Mouse (Mus musculus) limb, embryonic 11.5 days (tissue): ENCODE data around the gene Prph2. TPM values are rescaled to one million over a fixed set of nuclear protein-coding genes. Genes with fewer than 3 reads are reported as not detected.

Source experiments
- ATAC-seq: fragments of 200-750 bp; cut with Nextera tagmentation; 2 replicates; pipeline ENCODE4 v1.8.0; 2017; ENCODE audit warnings: low read depth; ENCODE audit not compliant: insufficient number of reproducible peaks, low FRiP score, low TSS enrichment
- DNase-seq: peaks from one replicate; pipeline ENCODE4 v3.0.0-alpha.2; 2015; ENCODE audit warnings: low spot score
- H3K27ac ChIP-seq: fragments of 300-500 bp; sonication (generic); replicated peaks from 2 replicates; pipeline ENCODE4 v1.5.1; 2014; ENCODE audit warnings: low read depth, mild to moderate bottlenecking, low read length
- H3K27me3 ChIP-seq: fragments of 300-500 bp; sonication (generic); 2 replicates; pipeline ENCODE4 v1.6.1; 2014; ENCODE audit warnings: mild to moderate bottlenecking, low read length, mixed read lengths; ENCODE audit not compliant: control insufficient read depth, insufficient read depth
- H3K36me3 ChIP-seq: fragments of 300-500 bp; sonication (generic); 2 replicates; pipeline ENCODE4 v1.6.1; 2014; ENCODE audit warnings: mild to moderate bottlenecking, low read length, moderate library complexity, mixed read lengths; ENCODE audit not compliant: control insufficient read depth, insufficient read depth
- H3K4me1 ChIP-seq: fragments of 300-500 bp; sonication (generic); 2 replicates; pipeline ENCODE4 v1.6.1; 2014; ENCODE audit warnings: low read length, mixed read lengths; ENCODE audit not compliant: control insufficient read depth, insufficient read depth
- H3K4me2 ChIP-seq: fragments of 300-500 bp; sonication (generic); 2 replicates; pipeline ENCODE4 v1.6.1; 2014; ENCODE audit warnings: low read depth, mild to moderate bottlenecking, moderate library complexity; ENCODE audit not compliant: severe bottlenecking
- H3K4me3 ChIP-seq: fragments of 300-500 bp; sonication (generic); 2 replicates; pipeline ENCODE4 v1.5.1; 2014; ENCODE audit warnings: low read depth, low read length
- H3K9ac ChIP-seq: fragments of 300-500 bp; sonication (generic); 2 replicates; pipeline ENCODE4 v1.6.1; 2014; ENCODE audit warnings: mild to moderate bottlenecking, low read length
- H3K9me3 ChIP-seq: fragments of 300-500 bp; sonication (generic); 2 replicates; pipeline ENCODE4 v1.6.1; 2016; ENCODE audit warnings: low read length; ENCODE audit not compliant: control insufficient read depth
- WGBS: fragments of 180-500 bp; shearing (Covaris S2); extraction: QIAGEN DNeasy Blood & Tissue Kit; methylation state at CpG from one replicate; pipeline ENCODE4 v1.1.7; 2014; 5-methylcytosine and 5-hydroxymethylcytosine counted together
- polyA plus RNA-seq: library from polyadenylated mRNA; unstranded; fragments of >200 nt; fragmentation: Nextera tagmentation; extraction: Ambion mirVana; gene quantifications from 2 replicates; pipeline ENCODE4 v1.2.1, GENCODE M21; 2014

Gene Prph2
- polyA plus RNA-seq, 1 experiment from 2014 or later: not detected

- 79% methylated on average over 3 of the region's 3 CpGs for WGBS
- Histone ChIP-seq H3K4me1 (no peaks in the 10 kb centered on the region), H3K4me2 (no peak overlapping the region), H3K4me3 (no peak overlapping the region), H3K27ac (no peak overlapping the region), H3K9ac (no peak overlapping the region), H3K36me3 (peaks cover 48% of the 10 kb centered on the region), H3K27me3 (no peaks in the 10 kb centered on the region), H3K9me3 (no peaks in the 10 kb centered on the region)
- ATAC-seq (no peak), DNase-seq (no peak)
Observed at GRCm38 (mm10) chr17:46962153-46962552, 51.9 kb downstream of the Prph2 start.

- DNase-seq: no peak
- H3K9ac ChIP-seq: no peak overlapping the region
- no peak overlapping the region for H3K27ac ChIP-seq
- no peaks in the 10 kb centered on the region for H3K9me3 ChIP-seq
- ATAC-seq: no peak
- H3K4me2 ChIP-seq: no peak overlapping the region
- peaks cover 42% of the 10 kb centered on the region for H3K36me3 ChIP-seq
- no peak overlapping the region for H3K4me3 ChIP-seq
- WGBS: 95% methylated on average over 13 of the region's 13 CpGs
- no peaks in the 10 kb centered on the region for H3K4me1 ChIP-seq
- H3K27me3 ChIP-seq: no peaks in the 10 kb centered on the region
Observed at GRCm38 (mm10) chr17:46963186-46963585, 52.9 kb downstream of the Prph2 start.

- H3K9me3 ChIP-seq: no peaks in the 10 kb centered on the region
- DNase-seq: no peak
- 88% methylated on average over 14 of the region's 14 CpGs for WGBS
- no peaks in the 10 kb centered on the region for H3K27me3 ChIP-seq
- no peak for ATAC-seq
- no peak overlapping the region for H3K4me3 ChIP-seq
- H3K9ac ChIP-seq: no peak overlapping the region
- H3K27ac ChIP-seq: no peak overlapping the region
- H3K4me2 ChIP-seq: no peak overlapping the region
- H3K4me1 ChIP-seq: no peaks in the 10 kb centered on the region
- H3K36me3 ChIP-seq: peaks cover 38% of the 10 kb centered on the region
Observed at GRCm38 (mm10) chr17:46966892-46967291, 56.6 kb downstream of the Prph2 start.

GRCm38 (mm10) chr17:46972603-46973002, 62.3 kb downstream of the Prph2 start:
- no peaks in the 10 kb centered on the region for H3K9me3 ChIP-seq
- H3K27me3 ChIP-seq: no peaks in the 10 kb centered on the region
- H3K4me1 ChIP-seq: no peaks in the 10 kb centered on the region
- WGBS: 95% methylated on average over 7 of the region's 7 CpGs
- H3K27ac ChIP-seq: no peak overlapping the region
- H3K4me2 ChIP-seq: no peak overlapping the region
- H3K4me3 ChIP-seq: no peak overlapping the region
- DNase-seq (no peak), ATAC-seq (no peak)
- H3K36me3 ChIP-seq: peaks cover 31% of the 10 kb centered on the region
- no peak overlapping the region for H3K9ac ChIP-seq

Other genes with a start within 250 kb of the Prph2 start
- 59.8 and 61.3 TPM in 2 replicates for gene Rrp36, start 236.1 kb upstream of the Prph2 start, polyA plus RNA-seq
- gene Mea1, start 231.7 kb upstream of the Prph2 start, polyA plus RNA-seq: 153 and 160 TPM in 2 replicates
- 117 and 121 TPM in 2 replicates for gene Klhdc3, start 229.5 kb upstream of the Prph2 start, polyA plus RNA-seq
- gene Ppp2r5d, start 205.3 kb upstream of the Prph2 start, polyA plus RNA-seq: 122 and 135 TPM in 2 replicates
- gene Pex6, start 199.0 kb upstream of the Prph2 start, polyA plus RNA-seq: 18.1 and 18.5 TPM in 2 replicates
- gene Gnmt, start 181.3 kb upstream of the Prph2 start, polyA plus RNA-seq: 0.35 TPM in 1 of 2 replicates, not detected in the other
- 49.1 and 52.4 TPM in 2 replicates for gene Cnpy3, start 158.2 kb upstream of the Prph2 start, polyA plus RNA-seq
- 0.48 and 0.91 TPM in 2 replicates for gene Ptcra, start 146.7 kb upstream of the Prph2 start, polyA plus RNA-seq
- 41.8 and 43.4 TPM in 2 replicates for gene 2310039H08Rik, start 137.8 kb upstream of the Prph2 start, polyA plus RNA-seq
- gene Rpl7l1, start 127.8 kb upstream of the Prph2 start, polyA plus RNA-seq: 195 and 196 TPM in 2 replicates
- 4.6 and 5.9 TPM in 2 replicates for gene Bicral, start 52.0 kb upstream of the Prph2 start, polyA plus RNA-seq
- 73.0 and 73.3 TPM in 2 replicates for gene Tbcc, start 19.8 kb upstream of the Prph2 start, polyA plus RNA-seq
- 19.2 and 20.2 TPM in 2 replicates for gene Ubr2, start 100.1 kb downstream of the Prph2 start, polyA plus RNA-seq